Mouse (Mus musculus): ENCODE results near the gene Tmem259. TPM values are rescaled to one million over a fixed set of nuclear protein-coding genes. Genes with fewer than 3 reads are reported as not detected.
"Not testable (repeated sequence)": the region's sequence is repeated elsewhere in the genome, so short reads cannot be mapped to it uniquely, and the experiment has no call there.

Tmem259 gene
- polyA plus RNA-seq, 1 experiment from 2014 or later = 20.6 TPM

GRCm38 (mm10) chr10:79972831-79973230 lies 11.3 kb downstream of the Tmem259 start:
- H3K9ac ChIP-seq = no peak overlapping the region
- ATAC-seq (ENCODE audit: insufficient read depth, low FRiP score, low read depth) = no peak
- H3K9me3 ChIP-seq = no peaks in the 10 kb centered on the region; the same call in 1 of the 2 replicates
- no peak overlapping the region for H3K4me2 ChIP-seq
- H3K27me3 ChIP-seq (replicated peaks) = peaks cover 21% of the 10 kb centered on the region; the same call in 1 of the 2 replicates
- peaks cover 34% of the 10 kb centered on the region for H3K36me3 ChIP-seq
- H3K27ac ChIP-seq = no peak overlapping the region
- 54% methylated on average over 14 of the region's 14 CpGs for WGBS
- no peak overlapping the region for H3K4me3 ChIP-seq (replicated peaks)
- H3K4me1 ChIP-seq = peaks cover 16% of the 10 kb centered on the region

DNA sequence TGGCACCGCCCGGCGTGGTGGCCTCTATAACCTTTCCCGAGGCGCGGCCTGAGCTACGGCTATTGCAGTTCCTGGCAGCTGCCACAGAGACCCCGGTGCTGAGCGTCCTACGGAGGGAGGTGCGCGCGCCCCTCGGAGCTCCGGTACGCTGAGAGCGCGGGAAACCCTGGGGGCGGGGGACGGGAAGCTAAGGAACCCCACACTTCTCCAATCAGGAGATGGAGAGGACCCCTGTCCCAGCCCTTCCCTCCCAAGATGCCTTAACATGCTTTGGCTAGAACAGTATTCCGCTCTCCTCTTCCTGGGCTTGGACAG lies 13.0 kb downstream of the Tmem259 start:
- Histone ChIP-seq H3K27me3 (replicated peaks) (peaks cover 21% of the 10 kb centered on the region; the same call in 1 of the 2 replicates), H3K36me3 (peaks cover 34% of the 10 kb centered on the region), H3K4me2 (peak overlapping the region; percentile 76), H3K9me3 (no peaks in the 10 kb centered on the region), H3K27ac (no peak overlapping the region), H3K4me3 (replicated peaks) (peak overlapping the region; percentile 42), H3K9ac (peak overlapping the region; percentile 37; the same call in 1 of the 2 replicates), H3K4me1 (peaks cover 16% of the 10 kb centered on the region)
- 2% methylated on average over 21 of the region's 21 CpGs for WGBS
- no peak for ATAC-seq (ENCODE audit: insufficient read depth, low FRiP score, low read depth)

DNA sequence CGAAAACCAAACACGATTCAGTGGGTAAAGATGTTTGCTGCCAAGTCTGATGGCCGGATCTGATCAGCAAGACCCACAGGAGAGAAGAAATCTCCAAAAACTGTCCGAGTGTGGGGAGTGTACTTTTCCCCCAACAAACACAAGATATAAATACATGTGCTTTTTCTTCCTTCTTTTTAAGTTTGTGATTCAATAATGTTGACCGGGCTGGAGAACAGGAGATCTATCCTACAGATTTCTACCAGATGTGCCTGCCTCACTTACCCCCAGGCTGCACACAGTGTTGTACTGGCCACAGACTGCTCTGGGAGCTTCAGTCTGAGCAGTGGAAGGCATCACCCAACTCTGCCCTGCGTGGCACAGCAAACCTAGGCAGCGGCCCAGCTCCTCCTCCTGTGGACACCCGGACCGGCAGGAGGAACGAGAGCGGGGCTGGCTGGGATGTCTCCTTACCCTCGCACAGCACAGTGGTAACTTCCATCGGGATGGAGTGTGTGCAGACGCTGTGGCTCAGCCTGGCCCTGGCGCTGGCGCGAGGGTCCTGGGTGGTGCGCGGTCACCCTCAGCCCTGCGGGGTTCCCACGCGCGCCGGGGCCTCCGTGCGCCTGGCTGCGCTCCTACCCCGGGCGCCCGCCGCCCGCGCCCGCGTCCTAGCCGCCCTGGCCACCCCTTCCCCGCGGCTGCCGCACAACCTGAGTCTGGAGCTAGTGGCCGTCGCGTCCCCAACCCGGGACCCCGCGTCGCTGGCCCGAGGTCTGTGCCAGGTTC lies 13.5 kb downstream of the Tmem259 start, which contains the start of gene Grin3b:
Grin3b (plus strand) TSS at position 301 of the 768 bp plus-strand sequence.
- Histone ChIP-seq H3K27ac (no peak within 1 kb of the TSS), H3K4me2 (peak within 1 kb of the TSS; percentile 76), H3K36me3 (peaks cover 33% of the 10 kb centered on the region), H3K4me3 (replicated peaks) (peak within 1 kb of the TSS; percentile 42), H3K4me1 (peaks cover 16% of the 10 kb centered on the region), H3K9me3 (no peaks in the 10 kb centered on the region), H3K9ac (peak within 1 kb of the TSS; percentile 37; the same call in 1 of the 2 replicates), H3K27me3 (replicated peaks) (peaks cover 21% of the 10 kb centered on the region; the same call in 1 of the 2 replicates)
- WGBS = 6% methylated on average over 47 of the region's 47 CpGs
- ATAC-seq (ENCODE audit: insufficient read depth, low FRiP score, low read depth) = no peak

DNA sequence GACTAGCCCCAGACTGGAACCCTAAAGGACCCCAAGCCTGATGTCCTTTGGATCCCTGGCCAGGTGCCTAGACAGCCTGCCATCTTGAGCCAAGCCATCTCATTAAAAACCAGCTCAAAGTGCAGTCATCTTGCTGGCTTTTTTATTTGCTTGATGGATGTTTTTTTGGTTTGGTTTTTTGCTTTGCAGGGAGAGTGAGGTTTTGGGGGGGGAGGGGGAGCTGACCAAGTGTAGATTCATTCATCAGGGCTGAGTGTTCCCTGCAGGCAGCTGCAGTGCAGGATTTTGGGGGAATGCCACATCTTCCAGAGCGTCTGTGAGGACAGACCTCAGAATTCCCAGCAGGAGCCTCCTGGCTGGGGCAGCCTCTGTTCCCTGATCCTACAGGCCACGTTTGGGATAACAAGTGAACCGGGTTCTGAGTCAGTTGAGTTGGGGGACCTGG lies 15.0 kb downstream of the Tmem259 start:
- no peak for ATAC-seq (ENCODE audit: insufficient read depth, low FRiP score, low read depth)
- Histone ChIP-seq H3K4me1 (peaks cover 16% of the 10 kb centered on the region), H3K36me3 (peaks cover 44% of the 10 kb centered on the region), H3K4me2 (no peak overlapping the region), H3K4me3 (replicated peaks) (no peak overlapping the region), H3K9me3 (no peaks in the 10 kb centered on the region), H3K27ac (no peak overlapping the region), H3K9ac (no peak overlapping the region), H3K27me3 (replicated peaks) (peaks cover 21% of the 10 kb centered on the region; the same call in 1 of the 2 replicates)
- WGBS = 18% methylated on average over 3 of the region's 3 CpGs

DNA sequence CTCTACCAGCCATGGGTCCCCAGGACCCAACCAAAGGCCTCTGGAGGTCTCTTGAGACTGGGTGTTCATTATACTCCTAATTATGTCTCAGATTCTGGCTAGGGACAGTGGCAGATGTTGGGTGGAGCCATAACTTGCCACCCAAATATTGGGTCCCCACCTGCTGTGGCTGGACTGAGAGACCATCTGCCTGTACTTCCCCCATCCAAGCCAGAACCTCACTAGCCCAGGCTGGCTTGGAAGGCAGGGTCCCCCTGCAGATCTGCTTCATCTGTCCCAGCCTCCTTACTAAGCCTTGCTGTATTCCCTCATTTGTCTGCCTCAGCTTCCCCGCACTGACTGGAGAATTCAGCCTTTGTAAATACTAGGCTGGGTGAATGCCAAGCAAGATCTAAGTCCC lies 15.9 kb downstream of the Tmem259 start:
- no peak for ATAC-seq (ENCODE audit: insufficient read depth, low FRiP score, low read depth)
- Histone ChIP-seq H3K36me3 (peaks cover 51% of the 10 kb centered on the region), H3K9me3 (no peaks in the 10 kb centered on the region), H3K9ac (no peak overlapping the region), H3K4me3 (replicated peaks) (no peak overlapping the region), H3K4me2 (no peak overlapping the region), H3K4me1 (peaks cover 16% of the 10 kb centered on the region), H3K27me3 (replicated peaks) (peaks cover 21% of the 10 kb centered on the region; the same call in 1 of the 2 replicates), H3K27ac (no peak overlapping the region)
- WGBS = 57% methylated on average over 1 of the region's 1 CpGs

- Histone ChIP-seq H3K9ac (no peak overlapping the region), H3K4me2 (no peak overlapping the region), H3K27ac (no peak overlapping the region), H3K9me3 (no peaks in the 10 kb centered on the region), H3K36me3 (peaks cover 57% of the 10 kb centered on the region), H3K27me3 (replicated peaks) (peaks cover 16% of the 10 kb centered on the region; the same call in 1 of the 2 replicates), H3K4me3 (replicated peaks) (no peak overlapping the region), H3K4me1 (peaks cover 16% of the 10 kb centered on the region)
- ATAC-seq (ENCODE audit: insufficient read depth, low FRiP score, low read depth) = no peak
- 89% methylated on average over 5 of the region's 5 CpGs for WGBS
Observed at GRCm38 (mm10) chr10:79966886-79967400, 17.2 kb downstream of the Tmem259 start.

DNA sequence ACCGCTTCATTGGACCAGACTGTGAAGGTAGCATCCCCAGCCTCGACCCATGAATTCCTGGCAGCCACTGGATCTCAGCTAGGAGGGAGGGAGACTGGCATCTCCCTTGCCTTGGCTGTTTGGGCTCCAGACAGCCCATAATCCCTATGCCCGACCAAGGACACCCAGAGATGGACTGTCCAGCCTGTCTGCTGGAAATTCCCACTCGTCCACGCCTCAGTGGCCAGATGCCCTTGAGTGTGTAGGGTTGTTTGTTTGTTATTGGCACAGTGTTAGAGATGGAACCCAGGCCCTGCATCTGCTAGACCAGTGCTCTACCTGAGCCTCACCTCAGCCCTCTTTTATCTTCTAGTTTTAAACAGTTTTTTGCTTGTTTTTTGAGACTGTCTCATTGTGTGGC lies 18.8 kb downstream of the Tmem259 start:
- H3K4me2 ChIP-seq = no peak overlapping the region
- 83% methylated on average over 5 of the region's 5 CpGs for WGBS
- H3K9ac ChIP-seq = no peak overlapping the region
- H3K4me3 ChIP-seq (replicated peaks) = no peak overlapping the region
- peaks cover 16% of the 10 kb centered on the region for H3K4me1 ChIP-seq
- ATAC-seq (ENCODE audit: insufficient read depth, low FRiP score, low read depth) = no peak
- H3K27ac ChIP-seq = no peak overlapping the region
- H3K9me3 ChIP-seq = no peaks in the 10 kb centered on the region
- peaks cover 2% of the 10 kb centered on the region; the same call in 1 of the 2 replicates for H3K27me3 ChIP-seq (replicated peaks)
- H3K36me3 ChIP-seq = peaks cover 60% of the 10 kb centered on the region

DNA sequence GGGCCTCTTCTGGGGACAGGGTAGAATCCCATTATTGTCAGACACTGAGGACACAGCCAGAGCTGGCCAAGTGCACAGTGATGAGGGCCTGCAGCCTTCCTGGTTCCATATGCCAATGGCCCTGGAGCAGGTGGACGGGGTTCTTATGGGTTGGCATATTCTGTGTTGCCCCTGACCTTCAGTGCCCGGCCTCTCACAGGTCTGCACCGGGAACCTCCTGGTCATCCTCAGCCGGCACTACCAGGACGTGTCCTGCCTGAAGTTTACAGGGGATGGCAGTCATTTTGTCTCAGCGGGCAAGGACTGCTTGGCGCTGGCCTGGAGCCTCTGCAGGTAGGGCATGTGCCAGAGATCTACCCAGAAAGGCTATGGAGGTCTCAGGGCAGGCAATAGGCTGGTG lies 19.4 kb downstream of the Tmem259 start:
- ATAC-seq (ENCODE audit: insufficient read depth, low FRiP score, low read depth) = no peak
- H3K27me3 ChIP-seq (replicated peaks) = no peaks in the 10 kb centered on the region
- H3K36me3 ChIP-seq = peaks cover 60% of the 10 kb centered on the region
- no peaks in the 10 kb centered on the region for H3K9me3 ChIP-seq
- WGBS = 93% methylated on average over 7 of the region's 7 CpGs
- H3K4me3 ChIP-seq (replicated peaks) = no peak overlapping the region
- H3K4me1 ChIP-seq = peaks cover 16% of the 10 kb centered on the region
- H3K4me2 ChIP-seq = no peak overlapping the region
- no peak overlapping the region for H3K27ac ChIP-seq
- H3K9ac ChIP-seq = no peak overlapping the region

DNA sequence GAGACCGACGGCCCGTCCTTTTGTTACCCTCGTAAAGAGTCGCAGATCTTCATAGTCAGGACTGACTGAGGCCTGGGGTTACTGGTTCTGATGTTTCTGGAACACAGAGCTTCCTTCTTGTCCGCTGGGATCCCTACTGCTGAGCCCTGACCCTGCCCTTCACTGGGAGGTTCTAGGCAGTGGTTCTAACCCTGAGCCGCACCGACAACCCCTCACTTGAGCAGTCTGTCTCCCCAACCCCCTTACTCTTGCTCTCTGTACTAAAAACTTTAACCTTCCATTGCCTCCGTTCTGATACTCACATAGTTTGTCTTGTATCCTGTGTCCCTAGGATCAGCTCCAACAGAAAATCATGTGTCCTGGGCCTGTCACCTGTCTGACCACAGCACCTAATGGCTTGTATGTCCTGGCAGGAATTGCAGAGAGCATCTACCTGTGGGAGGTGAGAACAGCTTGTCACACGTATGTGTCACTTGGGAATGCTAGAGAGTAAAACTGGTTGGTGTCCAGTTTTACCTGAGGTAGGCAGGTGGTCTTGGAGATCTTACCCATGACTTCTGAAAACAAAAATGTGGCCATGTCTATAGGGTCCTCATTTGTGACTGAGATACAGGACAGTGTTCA lies 23.3 kb downstream of the Tmem259 start:
- Histone ChIP-seq H3K4me2 (peak overlapping the region; percentile 89), H3K27me3 (replicated peaks) (no peaks in the 10 kb centered on the region), H3K27ac (0 out of 2 replicates have a peak overlapping the region, but pooled peaks have one; percentile 67), H3K4me1 (peaks cover 15% of the 10 kb centered on the region), H3K4me3 (replicated peaks) (peak overlapping the region; percentile 98), H3K9me3 (no peaks in the 10 kb centered on the region), H3K36me3 (peaks cover 35% of the 10 kb centered on the region; the same call in 1 of the 2 replicates), H3K9ac (peak overlapping the region; percentile 77)
- no peak for ATAC-seq (ENCODE audit: insufficient read depth, low FRiP score, low read depth)
- 11% methylated on average over 10 of the region's 10 CpGs for WGBS

DNA sequence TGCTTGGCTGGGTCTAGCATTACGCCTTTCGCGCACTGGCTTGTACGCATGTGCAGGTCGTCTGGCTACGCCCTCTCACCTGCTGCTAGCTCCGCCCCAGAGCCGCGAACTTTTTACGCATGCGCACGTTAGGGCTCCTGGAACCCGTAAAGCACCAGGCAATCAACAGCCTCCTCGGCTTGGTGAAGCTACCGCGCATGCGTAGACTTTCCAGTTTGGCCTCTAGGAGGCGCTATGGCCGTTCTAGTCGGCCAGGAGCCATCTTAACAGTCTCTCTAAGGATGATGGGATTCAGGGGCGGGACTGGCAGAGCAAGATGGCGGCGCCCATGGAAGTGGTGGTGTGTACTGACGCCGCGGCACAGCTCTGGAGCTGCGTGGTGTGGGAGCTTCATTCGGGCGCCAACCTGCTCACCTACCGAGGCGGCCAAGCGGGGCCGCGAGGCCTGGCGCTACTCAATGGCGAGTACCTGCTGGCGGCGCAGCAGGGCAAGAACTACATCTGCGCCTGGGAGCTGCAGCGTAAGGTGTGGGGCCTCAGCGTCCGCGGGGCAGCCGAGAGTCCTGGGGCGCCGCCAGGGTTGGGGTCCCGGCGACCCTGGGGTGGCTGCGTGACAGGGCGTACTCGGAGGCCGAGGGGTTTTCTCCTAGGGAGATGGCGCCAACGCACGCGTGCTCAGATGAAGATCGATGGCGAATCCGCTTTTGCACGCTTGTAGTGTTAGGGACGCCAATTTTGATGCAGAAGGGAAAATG lies 24.1 kb downstream of the Tmem259 start, which contains the start of gene Wdr18:
Wdr18 (plus strand) TSS at position 306 of the 755 bp plus-strand sequence.
- no peaks in the 10 kb centered on the region for H3K9me3 ChIP-seq
- peak within 1 kb of the TSS; percentile 67; the same call in 1 of the 2 replicates for H3K27ac ChIP-seq
- H3K4me3 ChIP-seq (replicated peaks) = peak within 1 kb of the TSS; percentile 98
- H3K4me2 ChIP-seq = peak within 1 kb of the TSS; percentile 89
- H3K9ac ChIP-seq = peak within 1 kb of the TSS; percentile 77
- no peaks in the 10 kb centered on the region for H3K27me3 ChIP-seq (replicated peaks)
- peaks cover 15% of the 10 kb centered on the region for H3K4me1 ChIP-seq
- H3K36me3 ChIP-seq = peaks cover 27% of the 10 kb centered on the region; the same call in 1 of the 2 replicates
- WGBS = under 1% methylated on average over 61 of the region's 61 CpGs
- peak; percentile 94 for ATAC-seq (ENCODE audit: insufficient read depth, low FRiP score, low read depth)

- 29% methylated on average over 10 of the region's 10 CpGs for WGBS
- not testable (repeated sequence) for ATAC-seq (ENCODE audit: insufficient read depth, low FRiP score, low read depth); H3K27me3 ChIP-seq (replicated peaks); H3K9me3 ChIP-seq; H3K27ac ChIP-seq; H3K9ac ChIP-seq
- peak overlapping the region; percentile 89; the same call in 1 of the 2 replicates for H3K4me2 ChIP-seq
- H3K4me1 ChIP-seq = peaks cover 15% of the 10 kb centered on the region
- H3K4me3 ChIP-seq (replicated peaks) = peak overlapping the region; percentile 98; the same call in 1 of the 2 replicates
- H3K36me3 ChIP-seq = peaks cover 21% of the 10 kb centered on the region; the same call in 1 of the 2 replicates
Observed at GRCm38 (mm10) chr10:79959412-79959811, 24.7 kb downstream of the Tmem259 start.

Data from stomach, embryonic 15.5 days (tissue).